Mouse (Mus musculus) brain, embryonic 18.5 days (tissue): Measurements from ENCODE around the gene Anapc1.

Experiments
- DNase-seq: peaks from one replicate; pipeline ENCODE4 v3.0.0-alpha.2; 2012; ENCODE audit warnings: low read depth, low spot score

Anapc1 gene

DNA sequence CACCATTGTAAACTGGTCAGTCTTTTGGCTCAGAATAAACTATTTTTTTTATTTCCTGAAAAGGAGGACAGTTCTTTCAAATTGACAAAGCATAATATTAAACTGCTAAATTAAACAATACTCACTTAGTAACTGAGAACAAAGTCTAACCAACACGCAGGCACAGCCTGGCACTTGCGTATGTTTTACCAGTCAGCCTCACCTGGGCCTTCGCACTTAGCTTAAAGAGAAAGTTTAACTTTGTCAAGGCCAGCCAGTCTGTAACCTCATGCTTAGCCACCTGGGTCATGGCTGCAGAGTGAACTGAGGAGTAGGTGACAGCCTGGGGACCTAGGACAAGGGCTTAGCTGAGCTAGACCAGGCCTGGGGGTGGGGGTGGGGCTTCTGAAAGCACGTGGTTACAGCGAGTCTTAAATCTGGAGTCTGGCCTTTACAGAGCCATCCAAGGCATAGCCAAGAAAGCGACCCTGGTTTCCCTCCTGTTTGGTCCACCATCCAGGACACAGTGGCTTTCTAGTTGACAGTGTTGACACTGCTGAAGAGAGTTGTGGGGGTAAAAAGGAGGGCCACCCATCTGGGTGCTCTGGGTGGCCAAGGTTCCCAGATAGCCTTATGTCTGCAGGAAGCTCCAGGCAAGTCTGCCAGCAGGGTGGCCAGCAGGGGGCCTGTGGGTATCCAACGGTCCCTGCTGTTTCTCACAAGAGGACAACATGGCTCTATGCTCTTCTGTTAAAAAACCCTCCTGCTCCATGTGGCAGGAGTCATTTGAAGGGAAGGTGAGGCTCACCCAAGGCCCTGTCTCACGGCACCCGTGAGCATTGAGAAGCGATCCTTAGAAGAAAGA lies 120.7 kb downstream of the Anapc1 start:
- no peak for DNase-seq

DNA sequence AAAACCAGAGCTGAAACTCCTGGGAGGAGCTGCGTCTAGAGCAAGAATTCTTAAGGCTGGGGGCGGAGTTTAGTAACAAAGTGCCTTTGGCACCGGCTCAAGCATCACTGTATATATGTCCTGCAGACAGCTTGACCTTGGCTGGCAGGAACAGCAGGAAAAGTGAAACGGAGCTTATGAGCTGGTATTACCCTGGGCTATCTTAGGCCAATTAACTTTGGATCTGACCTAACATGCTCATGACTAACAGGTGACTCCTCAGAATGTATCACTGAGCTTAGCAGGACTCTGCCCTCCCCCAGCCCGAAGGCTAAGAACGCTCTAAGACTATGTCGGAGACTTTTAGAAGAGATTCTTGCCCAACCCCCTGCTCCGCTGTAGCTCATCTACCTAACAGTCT lies 121.3 kb downstream of the Anapc1 start:
- no peak for DNase-seq

GRCm38 (mm10) chr2:128564195-128564594 lies 123.0 kb downstream of the Anapc1 start:
- no peak for DNase-seq
